Mouse (Mus musculus) C2C12 (cell line): ENCODE data around the gene Rnaseh2a. TPM values are rescaled to one million over a fixed set of nuclear protein-coding genes. Genes with fewer than 3 reads are reported as not detected.

Experiments used
- H3K27me3 ChIP-seq: one replicate; pipeline ENCODE4 v1.6.1; 2011; ENCODE audit not compliant: control insufficient read depth, insufficient read depth, insufficient read length
- H3K36me3 ChIP-seq: one replicate; pipeline ENCODE4 v1.6.1; 2011; ENCODE audit not compliant: control insufficient read depth, insufficient read depth
- H3K4me3 ChIP-seq: one replicate; pipeline ENCODE4 v1.5.1; 2011; ENCODE audit warnings: mild to moderate bottlenecking, control low read depth; ENCODE audit not compliant: poor library complexity, insufficient read depth, severe bottlenecking
- H3K79me2 ChIP-seq: one replicate; pipeline ENCODE4 v1.6.1; 2011; ENCODE audit not compliant: control insufficient read depth, insufficient read depth
- H3K79me3 ChIP-seq: one replicate; pipeline ENCODE4 v1.6.1; 2011; ENCODE audit warnings: low read depth, control low read depth
- H3ac ChIP-seq: one replicate; pipeline ENCODE3; 2011; ENCODE audit warnings: low read depth; ENCODE audit not compliant: control insufficient read depth, insufficient read length
- CEBPB ChIP-seq: IDR thresholded peaks from one replicate; pipeline ENCODE4 v1.6.1; 2011; ENCODE audit warnings: low read depth, mild to moderate bottlenecking, control low read depth, moderate library complexity
- CTCF ChIP-seq: IDR thresholded peaks from one replicate; pipeline ENCODE4 v1.5.1; 2011; ENCODE audit not compliant: control insufficient read depth, insufficient read depth, insufficient read length
- FOSL1 ChIP-seq: IDR thresholded peaks from one replicate; pipeline ENCODE4 v1.8.0; 2011; ENCODE audit warnings: mild to moderate bottlenecking, low read length; ENCODE audit not compliant: poor library complexity, insufficient read depth, severe bottlenecking
- MAX ChIP-seq: IDR thresholded peaks from one replicate; pipeline ENCODE4 v1.6.1; 2011; ENCODE audit warnings: mild to moderate bottlenecking, control low read depth
- MYOD1 ChIP-seq: IDR thresholded peaks from one replicate; pipeline ENCODE4 v1.6.1; 2011; ENCODE audit warnings: low read depth; ENCODE audit not compliant: control insufficient read depth, insufficient read length
- MYOG ChIP-seq: IDR thresholded peaks from one replicate; pipeline ENCODE4 v1.6.1; 2011; ENCODE audit not compliant: control insufficient read depth, insufficient read length; ENCODE audit errors: extremely low read depth
- USF1 ChIP-seq: IDR thresholded peaks from one replicate; pipeline ENCODE4 v1.6.1; 2011; ENCODE audit warnings: low read depth, mild to moderate bottlenecking, control low read depth, moderate library complexity
- polyA plus RNA-seq: library from polyadenylated mRNA; unstranded; fragments of >200 nt; fragmentation: generic; extraction: Trizol; gene quantifications from one replicate; pipeline ENCODE4 v1.2.1, GENCODE M21; 2012; ENCODE audit warnings: missing spikeins

Rnaseh2a gene
- polyA plus RNA-seq, 1 experiment: 145 TPM

- H3K4me3 ChIP-seq: peak overlapping the region; percentile 35
- no peaks in the 10 kb centered on the region for H3K79me2 ChIP-seq
- TF ChIP-seq FOSL1: no peak
- no peak for TF ChIP-seq CEBPB
- TF ChIP-seq USF1: peak; percentile 47
- TF ChIP-seq CTCF: no peak
- H3ac ChIP-seq: peak overlapping the region; percentile 79
- H3K27me3 ChIP-seq: no peaks in the 10 kb centered on the region
- no peaks in the 10 kb centered on the region for H3K79me3 ChIP-seq
- H3K36me3 ChIP-seq: no peaks in the 10 kb centered on the region
Observed at GRCm38 (mm10) chr8:84990836-84991235, 21.3 kb upstream of the Rnaseh2a start.

DNA sequence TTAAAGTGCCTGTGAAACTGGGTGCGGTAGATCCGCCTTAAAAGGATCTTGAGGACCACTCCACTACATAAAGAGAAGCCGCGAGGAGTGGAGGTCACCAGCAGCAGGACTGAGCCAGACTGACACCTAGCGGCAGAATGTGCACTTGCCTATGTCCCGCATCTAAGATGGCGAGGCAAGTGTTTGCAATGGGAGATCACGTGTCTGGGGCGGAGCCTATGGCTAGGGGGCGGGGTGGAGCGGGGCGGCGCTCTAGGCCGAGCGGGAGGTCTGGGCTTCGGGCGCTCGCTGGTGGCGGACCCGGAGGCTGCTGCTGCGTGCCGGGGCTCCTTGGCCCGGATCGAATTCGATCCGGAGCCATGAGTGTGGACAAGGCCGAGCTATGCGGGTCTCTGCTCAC lies 20.8 kb upstream of the Rnaseh2a start, which contains the start of gene Hook2:
Gene Hook2, plus strand, starts transcription at position 255 of the 400 bp plus-strand sequence.
- H3K36me3 ChIP-seq: no peaks in the 10 kb centered on the region
- TF ChIP-seq MAX (peak; percentile 27), CEBPB (no peak), USF1 (peak; percentile 97), MYOD1 (no peak), CTCF (peak; percentile 92), MYOG (no peak), FOSL1 (no peak)
- H3ac ChIP-seq: peak within 1 kb of the TSS; percentile 79
- H3K4me3 ChIP-seq: peak within 1 kb of the TSS; percentile 35
- H3K79me2 ChIP-seq: no peaks in the 10 kb centered on the region
- no peaks in the 10 kb centered on the region for H3K79me3 ChIP-seq
- H3K27me3 ChIP-seq: no peaks in the 10 kb centered on the region

GRCm38 (mm10) chr8:84989810-84990209 lies 20.2 kb upstream of the Rnaseh2a start:
- H3K27me3 ChIP-seq: no peaks in the 10 kb centered on the region

DNA sequence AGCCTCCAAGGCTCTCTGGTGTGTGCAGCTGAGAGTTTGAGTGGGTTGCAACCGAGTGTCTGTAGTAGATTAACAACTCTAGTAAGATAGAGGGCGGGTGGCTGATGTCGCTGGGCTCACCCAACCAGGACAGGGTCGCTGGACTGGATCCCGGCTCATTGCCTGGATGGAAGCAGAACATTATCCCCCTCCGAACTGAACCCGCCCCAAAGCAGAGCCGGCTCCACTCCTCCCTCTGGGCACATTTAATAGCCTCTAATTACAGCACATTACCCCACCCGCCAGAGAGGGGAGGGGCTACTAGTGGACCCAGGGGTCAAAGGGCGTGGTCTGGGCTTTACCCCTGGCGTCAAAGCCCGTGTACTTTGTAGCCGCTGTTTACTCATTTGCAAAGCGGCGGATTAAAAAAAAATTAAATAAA lies 19.8 kb upstream of the Rnaseh2a start:
- Histone ChIP-seq H3ac (peak overlapping the region; percentile 8), H3K36me3 (no peaks in the 10 kb centered on the region), H3K79me2 (no peaks in the 10 kb centered on the region), H3K27me3 (no peaks in the 10 kb centered on the region), H3K79me3 (no peaks in the 10 kb centered on the region), H3K4me3 (no peak overlapping the region)
- TF ChIP-seq CEBPB: no peak
- no peak for TF ChIP-seq MYOG
- TF ChIP-seq USF1: no peak
- TF ChIP-seq MYOD1: no peak
- no peak for TF ChIP-seq CTCF
- no peak for TF ChIP-seq MAX
- no peak for TF ChIP-seq FOSL1

More at GRCm38 (mm10) chr8:84989810-84990209, 20.2 kb upstream of the Rnaseh2a start:
- TF ChIP-seq CTCF: peak; percentile 88
- no peak for TF ChIP-seq USF1
- peak; percentile 27 for TF ChIP-seq MAX
- Histone ChIP-seq H3K4me3 (peak overlapping the region; percentile 35), H3ac (peak overlapping the region; percentile 62), H3K36me3 (no peaks in the 10 kb centered on the region), H3K79me2 (no peaks in the 10 kb centered on the region), H3K79me3 (no peaks in the 10 kb centered on the region)

- no peaks in the 10 kb centered on the region for H3K79me3 ChIP-seq
- TF ChIP-seq FOSL1: no peak
- TF ChIP-seq USF1: no peak
- TF ChIP-seq CTCF: no peak
- TF ChIP-seq MYOD1: no peak
- TF ChIP-seq MYOG: no peak
- TF ChIP-seq CEBPB: no peak
- no peaks in the 10 kb centered on the region for H3K27me3 ChIP-seq
- no peak overlapping the region for H3ac ChIP-seq
- no peak overlapping the region for H3K4me3 ChIP-seq
- no peaks in the 10 kb centered on the region for H3K36me3 ChIP-seq
- no peaks in the 10 kb centered on the region for H3K79me2 ChIP-seq
Observed at GRCm38 (mm10) chr8:84987903-84988302, 18.3 kb upstream of the Rnaseh2a start.

DNA sequence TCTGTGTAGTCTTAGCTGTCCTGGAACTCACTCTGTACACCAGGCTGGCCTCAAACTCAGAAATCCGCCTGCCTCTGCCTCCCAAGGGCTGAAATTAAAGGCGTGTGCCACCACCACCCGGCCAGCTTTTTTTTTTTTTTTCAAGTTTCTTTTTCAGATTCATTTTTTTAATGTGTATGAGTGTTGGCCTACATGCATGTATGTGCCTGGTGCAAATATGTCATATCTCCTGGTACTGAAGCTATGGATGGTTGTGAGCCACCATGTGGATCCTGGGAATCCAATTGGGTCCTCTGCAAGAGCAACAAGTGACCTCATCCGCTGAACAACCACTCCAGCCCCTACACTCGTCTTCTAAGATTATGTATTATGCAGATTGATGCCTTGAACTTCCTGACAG lies 17.8 kb upstream of the Rnaseh2a start:
- Histone ChIP-seq H3K79me3 (no peaks in the 10 kb centered on the region), H3ac (no peak overlapping the region), H3K36me3 (no peaks in the 10 kb centered on the region), H3K27me3 (no peaks in the 10 kb centered on the region), H3K79me2 (no peaks in the 10 kb centered on the region), H3K4me3 (no peak overlapping the region)
- TF ChIP-seq MYOD1 (no peak), CEBPB (no peak), FOSL1 (no peak), MYOG (no peak), CTCF (no peak), MAX (no peak), USF1 (no peak)
